Mouse (Mus musculus) liver, embryonic 14.5 days (tissue): ENCODE measurements at regions not wholly inside any gene's neighbourhood (a gene's known extent, or its start where the extent isn't known, plus 50 kb on each side); places are given as distances from the start of the nearest gene placed in this dataset.

Source experiments
- CTCF ChIP-seq: IDR thresholded peaks from 2 replicates; pipeline ENCODE4 v1.5.1; 2016; ENCODE audit warnings: antibody characterized with exemption, low read depth, control low read depth
- EP300 ChIP-seq: IDR thresholded peaks from 2 replicates; pipeline ENCODE4 v1.6.1; 2016; ENCODE audit warnings: antibody characterized with exemption, low read depth

GRCm38 (mm10) chr12:57928030-57928429, 283.5 kb upstream of the Sstr1 start:
- TF ChIP-seq EP300: no peak
- TF ChIP-seq CTCF: no peak
